Comparison of ENCODE assay signal across 17 mouse cellular contexts in genomic region chr6:29689458-29689857, GRCm38 (mm10). TPM values are rescaled to one million over a fixed set of nuclear protein-coding genes. Genes with fewer than 3 reads are reported as not detected.
DNase-seq lines count a peak whose midpoint lies in the region; ATAC-seq and TF ChIP-seq lines count a peak whose summit lies in the region.
"Had no signal": no experiment of that assay in that cellular context is flagged by ENCODE, and none has a peak within 500 bp of the region (broad histone marks: within the 10 kb centered on the region; RNA-seq: fewer than 3 reads in every experiment).

No protein-coding gene starts in this region.

- H3K36me3 ChIP-seq in C2C12 (ENCODE audit: control insufficient read depth, insufficient read depth) (no peaks in the 10 kb centered on the region), myocyte (ENCODE audit: control insufficient read depth, insufficient read depth) (no peaks in the 10 kb centered on the region)
- no peaks in the 10 kb centered on the region for H3K36me3 ChIP-seq in forebrain, postnatal 0 days (ENCODE audit: insufficient read depth)
- H3K36me3 ChIP-seq: embryonic facial prominence, embryonic 10.5 days; embryonic facial prominence, embryonic 12.5 days had no signal

- H3K27ac ChIP-seq in forebrain, postnatal 0 days (ENCODE audit: low read depth, low read length) = no peak overlapping the region
- H3K27ac ChIP-seq: embryonic facial prominence, embryonic 10.5 days; embryonic facial prominence, embryonic 12.5 days; forebrain, embryonic 13.5 days had no signal

- H3K79me2 ChIP-seq in C2C12 (ENCODE audit: control insufficient read depth, insufficient read depth) (no peaks in the 10 kb centered on the region), myocyte (ENCODE audit: control insufficient read depth, insufficient read depth) (no peaks in the 10 kb centered on the region)

- H3ac ChIP-seq in C2C12 (ENCODE audit: control insufficient read depth, insufficient read length, low read depth) = no peak overlapping the region
- H3ac ChIP-seq in myocyte (ENCODE audit: control insufficient read depth, insufficient read length) = no peak overlapping the region

- no peak overlapping the region for H3K9ac ChIP-seq in forebrain, postnatal 0 days
- H3K9ac ChIP-seq: embryonic facial prominence, embryonic 12.5 days; forebrain, embryonic 13.5 days had no signal

- H3K9me3 ChIP-seq in forebrain, postnatal 0 days (ENCODE audit: low read length) = no peaks in the 10 kb centered on the region
- H3K9me3 ChIP-seq: embryonic facial prominence, embryonic 10.5 days; embryonic facial prominence, embryonic 12.5 days; forebrain, embryonic 13.5 days had no signal

- H3K27me3 ChIP-seq in C2C12 (ENCODE audit: control insufficient read depth, insufficient read depth, insufficient read length) = peaks cover 11% of the 10 kb centered on the region
- peaks cover 7% of the 10 kb centered on the region for H3K27me3 ChIP-seq in myocyte (ENCODE audit: control insufficient read depth, insufficient read depth, insufficient read length)
- H3K27me3 ChIP-seq in forebrain, postnatal 0 days (ENCODE audit: insufficient read depth, low read length) = peaks cover 6% of the 10 kb centered on the region; the same call in 1 of the 2 replicates

- TF ChIP-seq POLR2A in myocyte (IDR thresholded peaks at IDR 0.05; ENCODE audit: insufficient read length, low read depth) = no peak

- H3K4me3 ChIP-seq in C2C12 (ENCODE audit: insufficient read depth, poor library complexity, severe bottlenecking) (no peak overlapping the region), myocyte (no peak overlapping the region)
- no peak overlapping the region for H3K4me3 ChIP-seq in forebrain, postnatal 0 days (ENCODE audit: low read depth, low read length)
- H3K4me3 ChIP-seq: embryonic facial prominence, embryonic 10.5 days; embryonic facial prominence, embryonic 12.5 days; forebrain, embryonic 13.5 days had no signal

- peak; percentile 60; the same call in 1 of the 2 replicates for ATAC-seq in frontal cortex, adult (ENCODE audit: low TSS enrichment)
- ATAC-seq in forebrain, postnatal 0 days = no peak
- ATAC-seq: forebrain, embryonic 13.5 days had no signal

- 78% methylated on average over 8 of the region's 8 CpGs for WGBS in forebrain, postnatal 0 days

- 0 out of 2 replicates have a peak, but pooled peaks cover 1% of the 10 kb centered on the region for H3K4me1 ChIP-seq in forebrain, postnatal 0 days (ENCODE audit: insufficient read depth)

- DNase-seq in frontal cortex, postnatal 10 days (ENCODE audit: low spot score in 2 of 2) = no peak
- DNase-seq in forebrain, postnatal 0 days = no peak
- DNase-seq: adrenal gland, adult 2 months; adrenal gland, postnatal 10 days; adrenal gland, postnatal 25 days; B cell, adult 2 months; cerebellum, adult 11-12 months; cerebellum, adult 2 months; cerebellum, adult 9-10 months; cerebellum, postnatal 10 days; cerebellum, postnatal 25 days had no signal

- H3K4me2 ChIP-seq in myocyte (ENCODE audit: low read depth) = no peak overlapping the region
- H3K4me2 ChIP-seq in forebrain, postnatal 0 days (ENCODE audit: low read depth) = no peak overlapping the region
- H3K4me2 ChIP-seq: embryonic facial prominence, embryonic 12.5 days; forebrain, embryonic 13.5 days had no signal

- no peak for TF ChIP-seq CTCF in C2C12 (IDR thresholded peaks at IDR 0.05; ENCODE audit: control insufficient read depth, insufficient read depth, insufficient read length)
- TF ChIP-seq CTCF in forebrain, postnatal 0 days (IDR thresholded peaks at IDR 0.05; ENCODE audit: low read depth) = no peak

- H3K79me3 ChIP-seq in C2C12 (ENCODE audit: low read depth) = no peaks in the 10 kb centered on the region

TF ChIP-seq in C2C12, 6 proteins besides CTCF, POLR2A, EP300 and RAD21:
- no peak for TF ChIP-seq CEBPB (IDR thresholded peaks at IDR 0.05; ENCODE audit: low read depth)
- TF ChIP-seq MAX (IDR thresholded peaks at IDR 0.05) = no peak
- TF ChIP-seq MYOD1 (IDR thresholded peaks at IDR 0.05; ENCODE audit: control insufficient read depth, insufficient read length, low read depth) = peak; percentile 6
- no peak for TF ChIP-seq USF1 (IDR thresholded peaks at IDR 0.05; ENCODE audit: low read depth)
- no peak for TF ChIP-seq FOSL1 (IDR thresholded peaks at IDR 0.05; ENCODE audit: insufficient read depth, low read length, poor library complexity, severe bottlenecking)
- no peak for TF ChIP-seq MYOG (IDR thresholded peaks at IDR 0.05; ENCODE audit: control insufficient read depth, extremely low read depth, insufficient read length)

TF ChIP-seq in myocyte, 11 proteins besides CTCF, POLR2A, EP300 and RAD21:
- TF ChIP-seq MYOD1 (IDR thresholded peaks at IDR 0.05; ENCODE audit: control insufficient read depth in 1 of 3, insufficient read length in 2 of 3, low read depth in 2 of 3) (peak in 2 of 3 experiments; percentile 70 to 79), CEBPB (IDR thresholded peaks at IDR 0.05; ENCODE audit: insufficient read depth, poor library complexity, severe bottlenecking) (no peak), MYOG (IDR thresholded peaks at IDR 0.05; ENCODE audit: control insufficient read depth in 1 of 3, insufficient read depth in 1 of 3, insufficient read length in 2 of 3, low read depth in 2 of 3) (peak in 1 of 3 experiments; percentile 28)

RNA-seq across cellular contexts. Expression of gene Tspan33, which starts 4.6 kb away (rescaled TPM):
- polyA plus RNA-seq in C2C12 (2012; fragmentation: generic; extraction: Trizol) (1.2 TPM), myocyte (2012; fragmentation: generic; extraction: Trizol) (8.6 TPM)
- 7.6 and 12.5 TPM in 2 replicates for total RNA-seq in forebrain, postnatal 0 days (2014; rRNA removed)
- polyA plus RNA-seq in forebrain, postnatal 0 days (2015; fragmentation: Nextera tagmentation; extraction: Ambion mirVana) = 6.8 and 9.4 TPM in 2 replicates

RNA-seq across cellular contexts. Expression of gene Smo, which starts 45.8 kb away (rescaled TPM):
- polyA plus RNA-seq in C2C12 (2012; fragmentation: generic; extraction: Trizol) (86.2 TPM), myocyte (2012; fragmentation: generic; extraction: Trizol) (30.2 TPM)
- total RNA-seq in forebrain, postnatal 0 days (2014; rRNA removed) = 28.0 and 38.2 TPM in 2 replicates
- polyA plus RNA-seq in forebrain, postnatal 0 days (2015; fragmentation: Nextera tagmentation; extraction: Ambion mirVana) = 4.4 and 8.3 TPM in 2 replicates
